Mouse (Mus musculus) granulocyte monocyte progenitor cell, adult 5-6 weeks (primary cell): ENCODE results near the gene Ffar1. TPM values are rescaled to one million over a fixed set of nuclear protein-coding genes. Genes with fewer than 3 reads are reported as not detected.
"Not testable (repeated sequence)": the region's sequence is repeated elsewhere in the genome, so short reads cannot be mapped to it uniquely, and the experiment has no call there.

Experiments used
- ATAC-seq: replicated peaks from 2 replicates; pipeline ENCODE4 v1.8.0; 2016; ENCODE audit warnings: mild to moderate bottlenecking, moderate TSS enrichment, inconsistent platforms; ENCODE audit not compliant: poor library complexity, severe bottlenecking
- total RNA-seq, 2 experiments: library from RNA; stranded (forward) in 1 of 2; stranded (reverse) in 1 of 2; fragments of 200-712, 200-1000 nt in 1 of 2; fragments of >200 nt in 1 of 2; fragmentation: Nextera tagmentation in 1 of 2; gene quantifications; 2 replicates each; pipeline ENCODE4 v1.2.3; 2014 to 2017

Ffar1 gene
- total RNA-seq, 2 experiments from 2014 or later, result not detected

DNA sequence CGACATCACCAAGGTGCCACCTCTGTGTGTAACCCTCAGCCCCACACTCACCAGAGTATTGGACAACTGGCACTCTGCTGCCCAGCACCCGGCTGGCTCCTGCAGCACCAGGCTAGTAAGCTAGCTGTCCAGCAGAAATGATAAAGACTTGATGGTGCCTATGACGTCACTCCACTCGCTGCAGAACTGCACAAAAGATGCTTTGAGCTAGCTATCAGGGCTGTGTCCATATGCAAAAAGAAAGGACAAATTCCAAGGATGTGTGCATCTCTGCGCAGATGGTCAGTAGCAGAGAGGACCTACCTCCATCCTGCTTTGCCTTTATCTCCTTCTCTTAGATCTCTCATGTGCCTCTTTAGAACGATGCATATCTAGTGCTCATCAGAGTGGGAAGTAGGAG lies 5.3 kb downstream of the Ffar1 start, which contains the start of gene Ffar3:
Gene Ffar3, minus strand, starts transcription at position 101 of the 400 bp plus-strand sequence.
- ATAC-seq, result no peak

DNA sequence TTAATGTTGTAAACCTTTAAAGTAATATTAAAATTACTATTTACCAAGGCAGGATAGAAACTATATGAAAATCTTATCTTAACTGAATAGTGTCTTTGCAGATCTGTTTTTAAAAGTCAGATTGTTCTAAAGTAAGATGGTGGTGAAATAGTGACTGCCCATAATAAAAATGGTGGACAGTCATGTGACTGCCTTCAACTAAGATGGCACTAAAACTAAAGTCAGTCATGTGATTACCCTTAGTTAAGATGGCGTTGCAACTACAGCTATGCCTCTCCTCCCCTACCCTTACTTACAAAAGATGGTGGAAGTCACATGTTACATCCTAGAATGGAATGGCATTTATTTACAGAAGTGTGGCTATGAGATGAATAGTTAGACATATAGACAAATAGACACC lies 9.9 kb downstream of the Ffar1 start:
- no peak for ATAC-seq

DNA sequence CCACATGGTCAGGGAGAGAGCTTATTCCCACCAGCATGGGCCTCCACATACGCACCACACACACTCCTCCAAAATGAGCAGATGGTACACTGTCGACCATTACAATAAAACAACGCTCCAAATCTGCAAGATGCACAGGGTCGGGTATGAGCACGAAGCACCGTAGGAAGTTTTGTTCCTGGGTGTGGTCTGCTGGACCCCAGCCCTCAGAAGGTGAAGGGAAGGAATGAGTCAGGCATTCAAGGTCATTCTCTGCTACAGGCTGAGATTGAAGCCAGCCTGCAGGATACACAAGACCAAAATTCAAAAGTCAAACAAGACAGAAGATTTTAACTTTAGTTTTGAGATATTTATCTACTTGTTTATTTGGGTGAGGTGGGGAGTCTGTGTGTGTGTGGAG lies 13.4 kb downstream of the Ffar1 start:
- ATAC-seq, result no peak

DNA sequence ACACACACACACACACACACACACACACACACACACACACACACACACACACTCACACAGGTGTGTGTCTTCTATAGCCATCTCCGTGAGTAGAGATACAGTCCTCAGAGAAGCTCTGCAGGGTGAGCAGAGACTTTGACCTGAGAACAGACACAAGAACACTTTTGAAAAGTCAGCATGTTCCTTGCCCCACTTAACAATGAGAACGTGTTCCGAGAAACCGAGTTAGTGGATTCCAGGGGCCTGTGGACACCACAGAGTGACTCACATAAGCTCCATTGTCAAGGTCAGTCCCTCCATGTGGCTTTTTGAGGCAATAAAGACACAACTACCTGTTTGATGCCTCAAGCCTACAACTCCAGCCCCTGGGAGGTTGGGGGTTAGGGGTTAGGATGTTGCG lies 14.0 kb downstream of the Ffar1 start:
- ATAC-seq, result no peak

DNA sequence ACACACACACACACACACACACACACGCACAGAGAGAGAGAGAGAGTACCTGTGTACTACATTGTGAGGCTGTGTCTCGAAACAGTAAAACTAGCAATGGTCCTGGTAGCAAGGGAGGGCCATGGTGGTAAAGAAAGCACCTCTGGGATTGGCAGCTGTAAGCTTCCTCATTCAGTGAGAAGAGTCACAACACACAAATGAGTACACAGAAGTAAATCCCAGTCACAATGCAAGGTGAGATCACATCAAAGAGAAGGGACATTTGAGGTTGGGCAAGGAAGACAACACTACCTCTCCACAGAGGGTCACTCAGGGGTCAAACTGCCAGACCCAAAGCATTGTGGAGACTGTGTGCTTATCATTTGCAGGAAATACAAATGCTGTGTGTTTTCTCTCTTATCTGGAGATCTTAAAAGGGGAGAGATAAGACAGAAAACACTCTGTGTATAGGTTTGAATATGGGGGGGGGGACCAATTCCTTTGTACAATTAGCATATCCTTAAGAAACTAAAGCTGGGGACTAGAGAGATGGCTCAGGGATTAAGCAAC lies 14.8 kb downstream of the Ffar1 start:
- peak; percentile 25; the same call in 1 of the 2 replicates for ATAC-seq

DNA sequence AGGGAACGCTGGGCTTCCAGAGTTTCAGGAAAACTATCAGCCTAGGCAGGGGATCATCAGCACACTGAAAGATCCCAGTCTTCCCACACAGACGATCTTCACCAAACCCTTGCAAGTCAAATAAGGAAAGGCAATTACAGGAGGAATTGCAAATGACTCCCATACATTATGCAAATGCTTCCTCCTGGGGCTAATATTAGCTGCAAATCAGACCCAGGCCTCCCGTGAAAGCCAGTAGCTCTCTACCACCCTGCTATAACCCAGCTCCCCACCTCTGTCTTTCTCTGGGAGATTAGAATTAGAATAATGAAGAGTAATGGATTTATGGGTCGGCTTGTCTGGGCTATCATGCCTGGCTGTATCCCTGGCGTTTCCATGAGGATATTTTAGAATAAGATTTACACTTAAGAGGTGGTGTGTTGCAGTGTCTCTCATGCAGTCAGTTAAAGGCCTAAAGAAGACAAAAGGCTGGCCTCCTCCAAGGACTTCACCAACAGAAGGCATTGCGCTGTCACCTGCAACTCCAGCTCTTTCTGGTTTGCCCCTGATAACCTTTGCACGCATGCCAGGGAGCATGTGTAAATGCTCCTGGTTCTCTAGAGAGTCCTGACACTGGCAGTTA lies 16.6 kb downstream of the Ffar1 start:
- ATAC-seq, result no peak

DNA sequence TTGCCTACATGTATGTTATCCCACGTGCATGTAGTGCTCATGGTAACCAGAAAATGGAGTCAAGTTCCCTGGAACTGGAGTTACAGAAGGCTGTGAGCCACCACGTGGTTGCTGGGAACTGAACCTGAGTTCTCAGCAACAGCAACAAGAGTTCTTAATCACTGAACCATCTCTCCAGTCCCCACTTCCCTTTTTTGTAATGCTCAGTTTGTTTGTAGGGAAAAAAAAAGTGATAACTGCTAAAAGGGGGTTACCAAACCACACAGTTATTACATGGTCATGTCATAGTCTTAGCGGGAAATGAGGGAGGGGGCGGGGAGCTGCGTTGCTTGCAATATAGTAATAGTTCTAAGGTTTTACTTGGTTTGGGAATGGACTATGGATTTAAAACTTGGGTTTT lies 19.3 kb downstream of the Ffar1 start:
- peak; percentile 92 for ATAC-seq

DNA sequence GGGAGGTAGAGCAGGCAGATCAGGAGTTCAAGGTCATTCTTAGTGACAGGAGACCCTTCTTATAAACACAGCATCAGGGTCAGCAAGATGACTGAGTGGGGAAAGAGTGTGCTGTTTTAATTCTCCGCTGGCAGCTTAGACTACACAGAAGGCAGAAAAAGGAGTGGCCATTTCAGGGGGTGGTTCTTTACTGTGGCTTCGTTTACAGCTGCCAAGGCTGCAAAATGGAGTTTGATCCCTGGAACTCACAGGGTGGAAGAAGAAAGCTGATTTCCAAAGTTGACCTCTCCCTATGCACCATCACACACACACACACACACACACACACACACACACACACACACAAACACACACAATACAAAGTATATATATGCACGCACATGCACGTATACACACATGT lies 20.0 kb downstream of the Ffar1 start:
- ATAC-seq, result no peak

DNA sequence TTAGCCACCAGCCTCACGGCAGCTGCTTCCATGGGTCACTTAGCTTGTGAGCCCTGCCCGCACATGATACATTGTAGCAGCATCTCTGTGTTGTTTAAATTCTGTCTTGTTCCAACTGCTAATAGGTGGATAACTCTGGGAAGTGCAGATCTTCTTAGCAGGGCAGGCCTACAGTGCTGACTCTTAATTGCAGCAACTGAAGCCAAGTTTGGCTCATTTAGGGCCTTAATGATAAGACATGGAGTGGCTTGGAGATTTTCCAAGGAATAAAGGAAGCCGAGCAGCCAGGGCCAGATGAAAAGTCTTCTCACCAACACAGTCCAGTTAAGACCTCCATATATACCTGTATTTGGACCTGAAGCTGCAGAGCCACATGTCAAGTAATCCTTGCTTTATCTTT lies 21.1 kb downstream of the Ffar1 start:
- no peak for ATAC-seq

DNA sequence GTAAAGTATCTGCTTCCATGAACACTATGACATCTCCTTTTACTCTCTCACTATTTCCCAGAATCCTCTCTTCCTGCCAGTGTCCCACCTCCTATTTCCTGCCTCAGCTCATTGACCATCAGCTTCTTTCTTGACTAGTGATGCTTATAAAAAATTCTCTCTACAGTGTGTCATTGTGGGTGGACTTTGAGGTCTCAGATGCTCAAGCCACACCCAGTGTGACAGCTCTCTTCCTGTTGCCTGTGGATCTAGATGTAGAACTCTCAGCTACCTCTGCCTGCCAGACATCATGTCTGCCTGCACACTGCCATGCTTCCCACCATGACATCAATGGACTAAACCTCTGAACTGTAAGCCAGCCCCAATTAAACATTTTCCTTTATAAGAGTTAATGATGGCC lies 24.1 kb downstream of the Ffar1 start:
- no peak for ATAC-seq

DNA sequence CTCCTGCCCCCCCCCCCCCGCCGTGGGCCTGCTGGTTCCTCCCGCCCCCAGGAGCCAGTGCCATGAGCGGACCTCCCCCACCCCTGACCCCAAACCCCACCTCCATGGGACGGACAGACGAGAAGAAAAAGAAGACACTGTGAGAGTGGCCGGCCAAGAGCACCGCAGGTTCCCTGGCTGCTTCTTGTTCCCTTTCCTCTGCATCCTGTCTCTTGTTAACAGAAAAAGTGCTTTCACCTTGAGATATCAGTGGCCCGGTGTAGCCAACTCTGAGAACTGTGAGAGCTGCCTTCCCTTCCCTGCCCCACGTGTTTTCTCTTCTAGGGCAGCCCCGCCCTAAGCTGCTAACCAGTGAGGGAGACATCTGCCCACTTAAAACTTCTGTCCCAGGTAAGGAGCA lies 28.7 kb downstream of the Ffar1 start:
- ATAC-seq, result peak; percentile 31; the same call in 1 of the 2 replicates

DNA sequence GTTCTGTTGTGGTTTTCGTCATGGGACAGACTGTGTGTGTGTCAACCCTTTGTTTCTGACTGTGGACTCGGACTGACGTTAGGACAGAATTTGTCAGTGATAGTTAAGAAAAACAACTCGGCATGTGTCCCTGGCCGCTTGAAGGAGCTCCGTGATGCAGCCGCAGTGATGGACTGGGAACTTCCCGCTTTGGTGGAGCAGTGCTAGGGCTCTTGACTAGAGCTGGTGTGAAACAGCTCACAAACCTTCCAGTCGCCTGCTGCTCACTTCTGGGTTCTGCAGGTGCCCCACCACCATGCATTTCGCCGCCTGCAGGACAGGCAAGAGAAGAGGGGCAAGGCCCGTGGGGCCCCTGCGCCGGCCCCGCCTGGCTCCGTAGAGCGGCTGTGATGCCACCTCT lies 29.1 kb downstream of the Ffar1 start:
- peak; percentile 82 for ATAC-seq

DNA sequence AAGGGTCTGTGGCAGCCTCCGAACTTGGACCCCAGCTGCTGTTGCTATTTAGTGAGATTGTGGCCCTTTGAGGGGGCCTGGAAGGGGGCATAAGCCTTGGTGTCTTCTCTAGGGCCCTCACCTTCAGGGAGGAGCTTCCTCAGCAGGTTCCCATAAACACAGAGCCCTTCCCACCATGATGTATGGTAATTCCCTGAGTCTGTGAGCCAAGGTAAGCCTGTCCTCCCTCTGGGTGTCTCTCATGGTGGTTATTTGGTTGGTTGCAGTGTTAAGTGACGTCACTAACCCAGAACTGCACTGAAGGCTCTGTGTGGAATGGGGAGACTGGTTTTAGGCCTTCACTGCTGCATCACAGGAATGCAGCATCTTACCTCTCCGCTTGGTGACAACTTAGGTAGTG lies 31.9 kb downstream of the Ffar1 start:
- no peak for ATAC-seq

DNA sequence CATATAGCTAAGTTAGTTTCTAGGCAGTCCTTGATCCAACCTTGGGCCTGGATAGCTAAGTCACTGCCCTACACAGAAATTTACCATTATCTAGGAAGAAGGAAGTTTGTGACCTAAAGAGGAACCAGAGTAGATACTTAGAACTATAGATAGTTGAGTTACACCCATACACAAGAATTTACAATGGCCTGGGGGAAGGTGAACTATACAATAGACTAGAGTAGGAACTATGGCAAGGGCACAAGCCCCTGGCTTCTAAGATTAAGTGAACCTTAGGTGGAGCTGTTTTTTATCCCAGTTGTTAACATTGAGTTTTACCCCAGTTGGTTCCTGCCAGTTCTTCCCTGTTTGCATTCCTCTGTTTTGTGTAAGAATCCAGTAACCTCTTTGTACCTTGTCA lies 32.5 kb downstream of the Ffar1 start:
- ATAC-seq, result not testable (repeated sequence)

DNA sequence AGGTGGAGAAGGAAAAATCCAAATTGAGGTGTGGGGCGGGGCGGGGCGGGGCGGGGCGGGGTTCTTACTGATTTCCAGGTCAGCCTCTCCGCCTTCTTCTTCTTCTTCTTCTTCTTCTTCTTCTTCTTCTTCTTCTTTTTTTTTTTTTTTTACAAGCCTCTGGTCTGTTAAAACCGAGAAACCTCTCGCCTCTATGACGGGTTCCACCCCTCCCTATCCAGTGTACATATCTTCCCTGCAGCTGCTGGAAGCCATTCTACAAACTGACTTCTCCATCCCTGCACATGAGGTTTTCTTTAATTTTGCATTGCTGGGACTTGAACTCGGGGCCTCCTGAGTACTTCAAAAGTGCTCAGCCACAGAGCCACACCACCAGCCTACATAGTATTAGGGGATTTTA lies 34.7 kb downstream of the Ffar1 start:
- no peak for ATAC-seq

DNA sequence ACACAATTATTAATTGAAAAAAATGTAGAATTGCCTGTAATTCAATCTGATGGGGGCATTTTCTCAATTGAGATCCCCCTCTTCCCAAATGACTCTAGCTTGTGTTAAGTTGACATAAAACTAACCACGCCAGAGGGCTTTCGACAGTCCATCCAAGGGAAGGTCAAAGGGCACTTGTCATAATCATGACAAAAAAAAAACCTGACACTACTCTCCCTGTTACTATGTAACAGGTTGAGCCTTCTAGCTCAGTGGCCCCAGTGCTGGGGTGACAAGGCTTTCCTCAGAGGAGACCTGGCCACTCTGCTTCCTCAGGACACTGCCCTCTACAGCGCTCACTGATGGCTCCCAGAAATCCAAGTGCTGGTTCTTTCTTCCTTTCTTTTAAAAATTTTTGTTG lies 37.1 kb downstream of the Ffar1 start:
- ATAC-seq, result no peak

DNA sequence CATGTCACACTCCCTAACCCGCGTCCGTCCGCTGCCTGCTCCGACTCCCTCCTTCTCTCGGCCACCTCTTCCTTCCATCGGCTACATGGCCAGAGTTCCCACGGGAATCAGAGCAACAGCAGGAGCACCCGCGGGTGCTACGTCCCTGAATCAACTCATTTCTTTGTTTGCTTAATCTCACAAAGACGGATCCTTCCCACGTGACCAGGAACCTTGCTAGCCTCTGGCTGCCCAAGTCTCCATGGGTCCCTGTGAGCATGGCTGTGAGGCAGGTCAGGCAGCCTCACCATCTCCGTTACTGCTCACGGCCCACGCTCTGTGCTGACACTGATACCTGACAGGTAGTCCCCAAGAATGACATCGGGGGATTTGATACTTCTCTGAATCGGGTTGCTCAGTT lies 37.7 kb downstream of the Ffar1 start, which contains the start of gene Ffar2:
Gene Ffar2, minus strand, starts transcription at position 101 of the 400 bp plus-strand sequence.
- ATAC-seq, result no peak

DNA sequence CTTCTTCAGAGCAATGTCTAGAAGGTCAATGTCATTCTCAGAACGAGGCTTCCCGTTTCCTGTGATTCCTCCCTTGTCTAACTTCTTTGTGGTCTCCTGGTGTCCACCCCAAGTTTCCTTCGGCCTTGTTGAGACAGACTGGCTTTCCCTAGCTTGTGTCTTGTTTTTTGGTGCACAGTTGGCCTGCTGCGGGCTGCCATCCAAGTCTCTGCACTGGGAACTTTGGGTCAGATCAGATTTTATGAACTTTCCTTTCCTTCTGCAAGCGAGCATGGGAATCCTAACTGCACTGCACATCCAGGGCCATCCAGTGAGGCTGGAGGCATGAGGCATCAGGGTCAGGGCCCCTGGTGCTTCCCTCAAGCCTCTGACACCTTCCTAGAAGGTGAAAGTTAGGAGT lies 39.8 kb downstream of the Ffar1 start:
- ATAC-seq, result no peak; the same call in 1 of the 2 replicates

DNA sequence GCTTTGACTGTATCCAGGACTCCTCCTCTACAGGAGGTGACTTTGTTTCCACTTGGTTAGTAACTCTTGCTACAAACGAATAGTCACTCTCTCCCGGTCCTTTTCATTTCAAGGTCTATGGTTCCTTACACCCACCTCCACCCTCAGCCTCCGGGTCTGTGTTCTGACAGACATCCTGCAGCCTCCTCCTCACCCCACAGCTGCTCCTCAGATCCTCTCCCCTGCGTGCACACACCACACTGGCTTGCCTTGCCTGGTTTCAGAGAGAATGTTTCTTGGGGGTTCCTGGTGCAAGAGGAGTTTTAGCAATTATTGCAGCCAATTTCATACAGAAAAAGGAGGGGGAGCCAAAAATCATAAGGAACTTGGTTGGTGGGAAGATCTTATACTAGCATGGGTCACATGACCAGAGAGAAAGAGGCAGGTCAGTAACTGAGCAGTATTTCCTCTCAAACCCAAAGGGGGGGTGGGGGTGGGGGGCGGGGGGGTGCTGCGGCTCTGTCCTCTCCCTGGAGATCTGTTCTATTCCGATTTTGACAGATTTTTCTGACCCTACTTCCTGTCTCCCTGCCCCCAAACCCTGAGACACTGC lies 40.4 kb downstream of the Ffar1 start:
- ATAC-seq, result peak; percentile 57

DNA sequence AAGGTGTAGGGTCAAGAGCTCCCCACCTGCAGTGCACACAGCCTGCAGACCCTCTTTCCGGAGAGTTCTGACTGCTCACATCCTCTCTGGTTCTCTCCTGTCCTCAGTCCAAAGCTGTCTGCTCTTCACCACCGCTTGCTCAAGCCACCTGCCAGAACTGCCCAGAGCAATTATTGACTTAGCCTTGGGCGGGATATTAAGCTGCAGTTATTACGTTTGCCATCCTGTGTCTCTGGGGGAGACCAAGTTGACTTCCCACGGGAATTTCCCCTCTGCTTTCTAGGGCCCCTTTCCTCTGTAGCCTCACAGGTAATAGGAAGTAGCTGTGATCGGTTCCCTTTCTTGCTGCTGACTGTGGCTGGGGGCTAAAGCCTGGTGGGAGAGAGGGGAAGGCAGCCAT lies 41.2 kb downstream of the Ffar1 start:
- ATAC-seq, result peak; percentile 10; the same call in 1 of the 2 replicates

DNA sequence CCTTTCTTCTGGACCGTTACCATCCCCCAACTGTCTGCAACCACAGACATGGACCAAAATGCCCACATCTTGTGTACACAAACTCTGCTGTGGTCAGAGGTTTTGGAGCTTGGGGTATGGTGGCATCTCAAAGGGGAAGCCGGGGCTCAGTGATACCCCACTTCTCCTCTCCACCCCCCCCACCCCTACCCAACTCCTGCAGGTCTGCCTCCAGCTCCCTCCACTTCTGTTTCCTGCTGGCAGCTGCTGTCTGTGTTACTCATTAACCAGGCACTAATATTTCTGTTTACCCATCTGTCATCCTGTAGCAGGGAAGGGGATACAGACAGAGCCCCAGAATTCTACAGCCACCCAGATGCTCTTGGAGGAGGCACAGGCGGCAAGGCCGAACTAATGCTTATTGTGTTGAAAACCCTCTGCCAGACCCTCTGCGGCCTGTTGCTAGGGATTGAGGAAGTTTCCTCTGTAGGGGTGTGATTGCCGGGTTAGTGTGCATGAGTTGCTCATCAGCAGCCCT lies 49.0 kb downstream of the Ffar1 start:
- ATAC-seq, result peak; percentile 81
